Mouse (Mus musculus) hindbrain, embryonic 11.5 days (tissue): ENCODE results near the gene Hoxb7. TPM values are rescaled to one million over a fixed set of nuclear protein-coding genes. Genes with fewer than 3 reads are reported as not detected.

ENCODE experiments used
- ATAC-seq: fragments of 200-750 bp; cut with Nextera tagmentation; 2 replicates; pipeline ENCODE4 v1.8.0; 2017; ENCODE audit warnings: mild to moderate bottlenecking, moderate TSS enrichment, moderate library complexity; ENCODE audit not compliant: low FRiP score
- DNase-seq: peaks from one replicate; pipeline ENCODE4 v3.0.0-alpha.2; 2015; ENCODE audit warnings: low spot score
- H3K27ac ChIP-seq: fragments of 300-500 bp; sonication (generic); 2 replicates; pipeline ENCODE4 v1.5.1; 2014; ENCODE audit warnings: mild to moderate bottlenecking, low read depth, low read length
- H3K27me3 ChIP-seq: fragments of 300-500 bp; sonication (generic); 2 replicates; pipeline ENCODE4 v1.6.1; 2014; ENCODE audit warnings: mild to moderate bottlenecking, low read length, moderate library complexity, mixed read lengths; ENCODE audit not compliant: control insufficient read depth, insufficient read depth
- H3K36me3 ChIP-seq: fragments of 300-500 bp; sonication (generic); 2 replicates; pipeline ENCODE4 v1.6.1; 2014; ENCODE audit warnings: mild to moderate bottlenecking, low read length, moderate library complexity, mixed read lengths; ENCODE audit not compliant: control insufficient read depth, insufficient read depth
- H3K4me1 ChIP-seq: fragments of 300-500 bp; sonication (generic); replicated peaks from 2 replicates; pipeline ENCODE4 v1.6.1; 2014; ENCODE audit warnings: low read length, mixed read lengths; ENCODE audit not compliant: control insufficient read depth, insufficient read depth
- H3K4me2 ChIP-seq: fragments of 300-500 bp; sonication (generic); replicated peaks from 2 replicates; pipeline ENCODE4 v1.6.1; 2014; ENCODE audit warnings: mild to moderate bottlenecking, low read depth, low read length
- H3K4me3 ChIP-seq: fragments of 300-500 bp; sonication (generic); 2 replicates; pipeline ENCODE4 v1.5.1; 2014; ENCODE audit warnings: low read depth, low read length
- H3K9ac ChIP-seq: fragments of 300-500 bp; sonication (generic); 2 replicates; pipeline ENCODE4 v1.6.1; 2014; ENCODE audit warnings: low read depth, low read length
- H3K9me3 ChIP-seq: fragments of 300-500 bp; sonication (generic); 2 replicates; pipeline ENCODE4 v1.6.1; 2016; ENCODE audit warnings: low read length; ENCODE audit not compliant: control insufficient read depth
- WGBS: fragments of 180-500 bp; shearing (Covaris S2); extraction: QIAGEN DNeasy Blood & Tissue Kit; methylation state at CpG from one replicate; pipeline ENCODE4 v1.1.7; 2014; 5-methylcytosine and 5-hydroxymethylcytosine counted together
- polyA plus RNA-seq: library from polyadenylated mRNA; unstranded; fragments of >200 nt; fragmentation: Nextera tagmentation; extraction: Ambion mirVana; gene quantifications from 2 replicates; pipeline ENCODE4 v1.2.1, GENCODE M21; 2014

The Hoxb7 gene
- polyA plus RNA-seq, 1 experiment from 2014 or later, result 4.0 TPM

DNA sequence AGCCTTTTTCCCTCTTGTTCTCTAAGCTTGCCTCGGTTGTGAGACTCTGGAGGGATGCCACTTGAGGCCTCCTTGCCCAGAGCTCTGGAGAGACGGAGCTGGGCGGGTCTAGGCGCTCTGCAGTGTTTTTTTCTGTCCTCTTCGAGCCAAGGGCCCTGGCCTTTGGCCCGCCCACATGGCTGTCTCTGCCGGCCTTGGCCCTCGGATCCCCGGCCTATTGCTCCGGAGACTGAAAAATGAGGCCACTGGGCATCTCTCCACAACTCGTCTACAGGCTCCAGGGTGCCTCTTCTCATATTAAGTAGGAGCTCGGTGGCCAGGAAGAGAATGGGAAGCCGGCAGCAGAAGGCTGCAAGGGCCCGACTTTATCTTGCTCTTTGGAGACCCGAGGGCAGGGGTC is 15.4 kb downstream of the Hoxb7 start:
- peak overlapping the region; percentile 47; the same call in 1 of the 2 replicates for H3K27ac ChIP-seq
- under 1% methylated on average over 15 of the region's 15 CpGs for WGBS
- no peak for DNase-seq

DNA sequence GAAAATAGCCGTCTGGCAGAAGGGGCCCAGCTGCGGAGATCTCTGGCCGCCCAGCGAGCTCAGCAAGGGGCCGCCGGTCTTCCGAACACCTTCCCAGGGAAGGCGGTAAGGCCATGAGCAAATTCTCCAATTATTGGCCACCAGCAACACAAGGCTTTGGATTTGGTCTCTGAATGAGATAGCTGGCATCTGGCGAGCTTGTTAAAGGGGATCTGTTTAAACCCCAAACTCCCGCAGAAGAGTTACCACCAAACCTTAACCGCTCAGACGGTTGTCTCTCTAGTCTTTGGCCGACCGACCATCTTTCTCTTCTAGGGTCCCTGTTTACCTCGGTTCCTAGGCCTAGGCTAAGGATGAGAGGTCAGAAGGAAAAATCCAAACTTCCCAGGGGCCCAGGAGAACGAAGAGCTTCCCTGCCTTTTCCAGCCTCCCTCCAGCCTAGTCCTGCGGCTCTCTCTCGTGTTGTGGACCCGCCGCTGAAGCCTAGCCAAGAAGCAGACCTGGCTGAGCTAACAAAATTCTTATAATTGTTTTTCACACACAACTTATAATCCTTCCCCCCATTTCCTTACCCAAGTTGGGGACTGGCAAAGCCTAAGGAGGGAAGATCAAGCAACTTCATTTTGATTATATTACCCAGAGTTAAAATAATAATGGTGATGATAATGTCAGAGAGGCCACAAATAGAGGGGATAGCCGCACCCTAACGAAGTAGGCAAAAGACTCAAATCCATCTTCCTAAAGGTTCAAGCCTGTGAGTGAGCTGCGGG is 16.1 kb downstream of the Hoxb7 start:
- Histone ChIP-seq H3K4me2 (peak overlapping the region; percentile 31), H3K27me3 (peaks cover 94% of the 10 kb centered on the region), H3K9ac (peak overlapping the region; percentile 50), H3K4me1 (no peaks in the 10 kb centered on the region), H3K36me3 (no peaks in the 10 kb centered on the region), H3K27ac (peak overlapping the region; percentile 42), H3K9me3 (no peaks in the 10 kb centered on the region), H3K4me3 (peak overlapping the region; percentile 25)
- 2% methylated on average over 23 of the region's 23 CpGs for WGBS
- DNase-seq (no peak), ATAC-seq (no peak)

More for the DNA sequence above, 15.4 kb downstream of the Hoxb7 start:
- Histone ChIP-seq H3K9ac (peak overlapping the region; percentile 50), H3K27me3 (peaks cover 95% of the 10 kb centered on the region), H3K4me2 (peak overlapping the region; percentile 31), H3K9me3 (no peaks in the 10 kb centered on the region), H3K36me3 (no peaks in the 10 kb centered on the region), H3K4me1 (no peaks in the 10 kb centered on the region), H3K4me3 (peak overlapping the region; percentile 25)
- ATAC-seq, result no peak

DNA sequence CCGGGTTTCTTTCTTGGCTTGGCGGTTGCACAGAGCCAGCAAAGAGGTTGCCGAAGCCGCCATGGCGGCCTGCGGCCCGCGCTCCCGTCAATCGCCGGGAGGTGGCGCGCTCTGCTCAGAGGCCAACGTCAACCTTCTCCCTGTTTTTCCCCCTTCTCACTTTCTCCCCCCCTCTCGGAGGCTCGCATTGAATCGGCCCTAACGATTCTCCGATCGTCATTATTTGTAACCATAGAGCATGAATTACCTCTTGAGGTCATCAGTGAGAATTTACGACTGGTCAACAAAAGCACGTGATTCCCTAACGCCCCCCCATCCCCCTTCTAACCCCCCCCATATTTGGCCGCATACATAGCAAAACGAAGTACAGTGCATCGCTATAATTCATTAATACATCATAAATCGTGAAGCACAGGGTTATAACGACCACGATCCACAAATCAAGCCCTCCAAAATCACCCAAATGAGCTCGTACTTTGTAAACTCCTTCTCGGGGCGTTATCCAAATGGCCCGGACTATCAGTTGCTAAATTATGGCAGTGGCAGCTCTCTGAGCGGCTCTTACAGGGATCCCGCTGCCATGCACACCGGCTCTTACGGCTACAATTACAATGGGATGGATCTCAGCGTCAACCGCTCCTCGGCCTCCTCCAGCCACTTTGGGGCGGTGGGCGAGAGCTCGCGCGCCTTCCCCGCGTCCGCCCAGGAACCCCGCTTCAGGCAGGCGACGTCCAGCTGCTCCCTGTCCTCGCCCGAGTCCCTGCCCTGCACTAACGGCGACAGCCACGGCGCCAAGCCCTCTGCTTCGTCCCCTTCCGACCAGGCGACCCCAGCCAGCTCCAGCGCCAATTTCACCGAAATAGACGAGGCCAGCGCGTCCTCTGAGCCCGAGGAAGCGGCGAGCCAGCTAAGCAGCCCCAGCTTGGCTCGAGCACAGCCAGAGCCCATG is 17.0 kb downstream of the Hoxb7 start, which contains the start of gene Hoxb5:
Gene Hoxb5, plus strand, starts transcription at position 186 of the 949 bp plus-strand sequence.
- 1% methylated on average over 69 of the region's 69 CpGs for WGBS
- Histone ChIP-seq H3K36me3 (no peaks in the 10 kb centered on the region), H3K27ac (peak within 1 kb of the TSS; percentile 84), H3K9ac (peak within 1 kb of the TSS; percentile 54), H3K4me2 (peak within 1 kb of the TSS; percentile 38), H3K4me1 (no peaks in the 10 kb centered on the region), H3K27me3 (peaks cover 94% of the 10 kb centered on the region), H3K4me3 (peak within 1 kb of the TSS; percentile 48), H3K9me3 (no peaks in the 10 kb centered on the region)
- DNase-seq (peak; percentile 91), ATAC-seq (peak; percentile 75)

DNA sequence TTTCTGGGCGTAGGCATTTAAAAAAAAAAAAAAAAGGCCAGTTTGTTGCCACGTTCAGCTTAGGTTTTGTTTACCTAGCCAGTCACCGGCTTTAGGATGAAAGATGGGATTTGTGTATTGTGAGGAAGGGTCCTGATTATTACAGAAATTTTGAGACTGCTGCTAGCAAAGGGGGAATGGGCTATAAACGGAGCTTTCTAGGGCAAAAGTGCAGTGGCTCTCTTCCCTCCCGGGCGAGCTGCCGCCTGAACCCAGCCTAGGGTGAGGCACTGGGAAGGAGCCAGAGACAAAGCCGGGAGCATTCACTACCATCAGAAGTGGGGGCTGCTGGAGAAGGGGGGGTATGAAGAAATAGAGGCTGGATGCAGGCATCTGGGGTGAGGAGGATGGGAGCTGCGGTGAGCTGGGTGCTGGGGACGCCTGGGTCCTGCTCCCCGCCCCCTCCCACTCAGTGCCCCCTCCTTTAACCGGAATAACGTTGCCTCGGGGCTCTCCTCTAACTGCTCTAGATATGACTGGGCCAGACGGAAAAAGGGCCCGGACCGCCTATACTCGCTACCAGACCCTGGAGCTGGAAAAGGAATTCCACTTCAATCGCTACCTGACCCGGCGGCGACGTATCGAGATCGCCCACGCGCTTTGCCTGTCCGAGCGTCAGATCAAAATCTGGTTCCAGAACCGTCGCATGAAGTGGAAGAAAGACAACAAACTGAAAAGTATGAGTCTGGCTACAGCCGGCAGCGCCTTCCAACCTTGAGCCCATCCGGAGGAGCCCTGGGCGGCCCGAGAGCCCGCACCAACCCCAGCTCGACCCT is 18.2 kb downstream of the Hoxb7 start:
- DNase-seq (no peak), ATAC-seq (no peak)
- no peaks in the 10 kb centered on the region for H3K4me1 ChIP-seq
- no peaks in the 10 kb centered on the region for H3K9me3 ChIP-seq
- under 1% methylated on average over 38 of the region's 38 CpGs for WGBS
- peak overlapping the region; percentile 48 for H3K4me3 ChIP-seq
- H3K4me2 ChIP-seq, result peak overlapping the region; percentile 37
- peak overlapping the region; percentile 54 for H3K9ac ChIP-seq
- H3K27ac ChIP-seq, result peak overlapping the region; percentile 84
- peaks cover 96% of the 10 kb centered on the region for H3K27me3 ChIP-seq
- H3K36me3 ChIP-seq, result no peaks in the 10 kb centered on the region

DNA sequence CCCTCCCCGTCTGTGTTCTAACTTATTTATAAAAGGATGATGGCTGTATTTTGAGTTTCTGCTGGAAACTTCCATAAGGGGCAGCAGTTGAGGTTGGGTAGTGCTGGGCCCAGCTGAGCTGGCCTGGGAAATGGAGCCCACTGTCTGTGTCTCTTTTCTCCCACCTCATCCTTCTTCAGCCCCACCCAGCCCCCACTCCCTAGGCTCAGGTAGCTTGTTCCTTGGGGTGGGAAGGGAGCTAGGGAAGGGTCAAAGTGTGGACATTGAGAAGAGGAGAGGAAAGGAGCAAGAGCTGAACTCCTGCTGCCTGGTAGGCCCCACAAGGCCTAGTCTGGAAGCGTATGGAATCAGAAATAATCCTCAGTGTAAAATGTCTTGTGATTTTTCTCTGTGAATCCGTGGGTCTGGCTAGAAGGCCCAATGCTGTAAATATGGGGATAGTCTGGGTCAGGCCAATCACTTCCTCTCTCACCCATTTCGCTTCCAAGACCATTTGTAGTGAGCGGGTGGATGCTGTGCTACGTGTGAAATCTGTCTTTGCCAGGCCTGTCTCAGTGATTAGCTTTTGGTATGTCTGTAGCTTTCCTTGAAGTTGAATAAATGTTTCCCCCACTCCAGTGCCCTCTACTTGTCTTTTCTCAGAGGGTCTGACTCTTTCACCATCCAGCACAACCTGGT is 19.2 kb downstream of the Hoxb7 start:
- peak overlapping the region; percentile 37 for H3K4me2 ChIP-seq
- DNase-seq (no peak), ATAC-seq (no peak)
- WGBS, result 28% methylated on average over 6 of the region's 6 CpGs
- H3K27ac ChIP-seq, result no peak overlapping the region; the same call in 1 of the 2 replicates
- H3K9ac ChIP-seq, result peak overlapping the region; percentile 54
- H3K36me3 ChIP-seq, result no peaks in the 10 kb centered on the region
- H3K27me3 ChIP-seq, result peaks cover 95% of the 10 kb centered on the region
- H3K4me3 ChIP-seq, result peak overlapping the region; percentile 48
- H3K4me1 ChIP-seq, result no peaks in the 10 kb centered on the region
- no peaks in the 10 kb centered on the region for H3K9me3 ChIP-seq

DNA sequence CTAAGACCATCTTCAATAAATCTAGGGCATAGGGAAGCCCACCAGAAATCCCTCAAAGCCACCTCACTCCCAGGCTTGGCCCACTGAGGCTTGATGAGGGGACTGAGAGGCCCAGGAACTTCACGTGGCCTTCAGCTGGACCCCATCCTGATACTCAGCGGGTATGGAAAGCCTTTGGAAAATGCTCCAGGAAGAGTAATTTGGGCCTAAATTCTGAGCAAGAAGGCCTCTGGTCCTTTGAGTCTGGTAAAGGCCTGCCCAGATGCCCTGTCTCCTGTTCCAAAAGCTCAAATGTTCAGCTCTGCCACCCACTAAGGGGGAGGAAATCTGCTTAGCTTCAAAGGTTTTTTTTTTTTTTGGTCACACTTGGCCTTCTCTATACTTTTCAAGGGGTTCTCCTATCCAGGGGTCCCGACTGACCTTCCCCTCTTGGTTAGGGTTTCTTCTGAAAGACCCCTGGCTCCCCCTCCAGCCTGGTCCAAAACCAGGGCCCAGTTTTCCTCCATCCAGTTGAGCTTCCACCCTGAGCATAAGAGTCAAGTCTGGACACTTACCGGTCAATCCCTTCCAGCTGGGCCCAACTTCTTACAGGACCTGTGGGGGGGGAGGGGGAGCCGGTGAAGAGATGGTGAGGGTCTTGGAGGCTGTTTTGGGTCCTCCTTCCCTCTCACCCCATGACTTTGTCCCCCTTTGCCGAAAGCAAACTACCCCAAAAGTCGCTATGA is 19.9 kb downstream of the Hoxb7 start:
- H3K9ac ChIP-seq, result peak overlapping the region; percentile 54
- peak overlapping the region; percentile 37 for H3K4me2 ChIP-seq
- peak overlapping the region; percentile 32; the same call in 1 of the 2 replicates for H3K27ac ChIP-seq
- WGBS, result 8% methylated on average over 7 of the region's 7 CpGs
- H3K9me3 ChIP-seq, result no peaks in the 10 kb centered on the region
- H3K27me3 ChIP-seq, result peaks cover 96% of the 10 kb centered on the region
- no peaks in the 10 kb centered on the region for H3K36me3 ChIP-seq
- no peaks in the 10 kb centered on the region for H3K4me1 ChIP-seq
- peak overlapping the region; percentile 48 for H3K4me3 ChIP-seq
- no peak for ATAC-seq
- DNase-seq, result no peak

DNA sequence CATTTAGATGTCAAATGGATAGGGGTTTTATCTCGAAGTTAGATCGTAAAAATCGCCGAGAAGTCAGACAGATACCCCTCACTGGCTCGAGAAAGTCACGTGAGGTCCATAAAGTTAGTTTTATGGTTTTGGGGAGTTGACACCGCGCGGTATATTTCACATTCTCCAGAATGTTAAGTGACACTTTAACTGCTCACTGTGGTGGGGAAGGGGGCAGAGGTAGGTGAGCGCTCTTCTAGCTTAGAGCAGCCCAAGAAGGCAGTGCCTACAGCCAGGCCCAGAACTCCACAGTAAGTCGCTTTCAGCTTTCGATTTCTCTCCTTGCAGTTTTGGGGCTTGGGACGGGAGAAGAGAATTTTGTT is 20.5 kb downstream of the Hoxb7 start:
- Histone ChIP-seq H3K4me1 (no peaks in the 10 kb centered on the region), H3K9ac (peak overlapping the region; percentile 54; the same call in 1 of the 2 replicates), H3K4me3 (peak overlapping the region; percentile 48), H3K27ac (no peak overlapping the region), H3K27me3 (peaks cover 95% of the 10 kb centered on the region), H3K36me3 (no peaks in the 10 kb centered on the region), H3K9me3 (no peaks in the 10 kb centered on the region), H3K4me2 (peak overlapping the region; percentile 2)
- DNase-seq (no peak), ATAC-seq (no peak)
- 2% methylated on average over 13 of the region's 13 CpGs for WGBS
